Mouse (Mus musculus) spleen, postnatal 4 days (tissue): Measurements from ENCODE around the gene Dlx4.
A peak's percentile ranks its signal among the peaks of the same experiment; 100 is the strongest.

Source experiments
- DNase-seq, 2 experiments: peaks; one replicate each; pipeline ENCODE4 v3.0.0; 2022; ENCODE audit warnings: low spot score in 2 of 2

Dlx4 gene

DNA sequence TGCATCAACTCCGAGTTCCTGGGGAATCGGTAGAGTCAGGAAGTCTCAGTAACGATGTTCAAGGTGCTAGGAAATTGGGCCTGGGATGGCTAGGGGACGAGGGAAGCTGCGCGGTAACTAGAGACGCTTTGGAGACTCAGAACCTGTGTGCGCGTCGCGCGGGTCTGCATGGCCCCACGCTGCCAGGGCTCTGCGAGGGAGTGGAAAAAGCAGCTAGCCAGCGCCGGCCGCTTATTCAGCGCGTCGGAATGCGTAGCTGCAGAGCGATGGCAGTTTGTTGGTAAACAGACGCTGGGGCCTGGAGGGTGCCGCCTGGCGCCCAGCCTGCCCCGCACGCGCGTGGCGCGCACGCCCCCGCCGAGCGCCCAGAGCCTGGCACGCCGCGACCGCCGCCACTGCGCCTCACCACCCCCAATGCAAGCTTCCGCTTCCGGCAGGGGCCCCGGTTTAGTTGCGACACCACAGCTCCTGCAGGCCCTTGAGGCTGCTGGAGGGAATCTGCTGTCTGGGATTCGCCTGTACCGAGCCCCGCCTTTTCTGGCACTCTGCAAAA, at the start of gene Dlx4:
Dlx4 (minus strand) TSS at position 413 of the 553 bp plus-strand sequence.
- DNase-seq = peak; percentile 25 to 71

DNA sequence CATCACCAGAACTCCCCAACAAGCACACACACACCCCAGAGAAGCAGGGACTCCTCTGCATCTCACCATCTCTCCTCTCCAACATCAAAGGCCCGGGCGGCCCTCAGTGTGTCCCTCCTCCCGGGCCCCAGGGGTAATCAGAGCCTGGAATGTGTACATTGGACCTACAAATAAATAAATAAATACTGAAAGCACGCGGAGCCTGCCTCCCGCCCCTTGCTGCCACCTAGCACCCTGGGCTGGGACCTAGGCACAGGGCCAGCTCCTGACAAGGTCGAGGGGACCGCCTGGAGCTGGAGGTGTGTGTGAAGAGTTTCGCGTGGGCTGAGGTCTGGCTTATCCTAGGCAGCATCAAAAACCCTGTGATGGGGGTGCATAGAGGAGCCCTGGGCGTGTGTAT, 43.8 kb upstream of the Dlx4 start:
- no peak for DNase-seq

DNA sequence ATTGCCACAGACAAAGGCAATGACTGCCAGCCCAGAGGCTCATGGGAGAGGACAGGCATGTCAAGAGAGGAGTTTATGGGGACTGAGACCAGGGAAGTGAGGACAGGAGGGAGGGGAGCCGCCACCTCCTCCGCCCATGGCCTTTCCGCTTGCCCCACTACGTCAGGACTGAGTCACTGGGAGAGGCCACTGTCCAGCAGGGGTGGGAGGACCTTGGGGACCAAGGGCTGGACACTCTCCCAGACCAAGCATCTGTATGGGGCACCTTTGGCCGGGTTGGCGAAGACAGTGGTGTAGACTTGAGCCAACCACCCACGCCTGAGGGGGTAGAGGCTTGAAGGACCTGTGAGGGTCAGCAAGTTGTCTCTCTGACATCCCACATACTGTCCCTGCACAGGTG, 40.8 kb upstream of the Dlx4 start:
- no peak for DNase-seq

DNA sequence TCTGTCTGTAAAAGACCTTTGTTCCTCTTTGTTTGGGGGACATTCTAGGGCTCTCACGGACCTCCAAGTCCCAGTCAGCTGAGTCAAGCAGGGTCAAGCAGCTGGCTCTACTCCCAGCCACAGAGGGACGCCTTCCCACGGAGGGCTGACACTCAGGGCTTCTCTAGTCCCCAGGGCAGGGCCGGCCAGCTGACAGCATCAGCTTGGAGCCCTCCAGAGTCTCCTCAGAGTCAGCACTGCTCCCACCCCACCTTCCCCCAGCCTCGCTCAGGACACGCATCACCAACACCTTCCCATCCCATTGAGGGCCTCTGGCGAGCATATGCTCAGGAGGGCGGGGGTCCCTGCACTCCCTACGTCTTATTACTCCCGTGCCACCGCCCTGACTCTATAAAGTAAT, 39.6 kb upstream of the Dlx4 start:
- DNase-seq = no peak

DNA sequence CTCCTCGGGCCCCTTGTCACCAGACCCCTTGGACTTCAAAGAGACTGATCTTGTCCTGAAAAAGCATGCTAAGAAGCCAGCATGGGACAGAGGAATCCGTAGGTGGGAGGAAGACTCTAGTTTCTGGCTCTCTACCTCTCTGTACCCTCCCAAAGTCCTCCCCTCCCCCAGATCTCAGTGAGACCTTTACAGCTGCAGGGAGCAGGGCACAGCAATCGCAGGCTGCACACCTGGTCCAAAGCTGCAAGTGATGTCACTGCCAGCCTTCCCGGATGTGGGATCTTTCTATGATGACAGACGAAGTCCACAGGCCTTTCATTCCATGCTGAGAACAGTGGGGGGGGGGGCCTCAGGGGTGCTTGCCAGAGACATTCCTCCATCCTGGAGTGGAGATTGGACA, 38.5 kb upstream of the Dlx4 start:
- no peak for DNase-seq

DNA sequence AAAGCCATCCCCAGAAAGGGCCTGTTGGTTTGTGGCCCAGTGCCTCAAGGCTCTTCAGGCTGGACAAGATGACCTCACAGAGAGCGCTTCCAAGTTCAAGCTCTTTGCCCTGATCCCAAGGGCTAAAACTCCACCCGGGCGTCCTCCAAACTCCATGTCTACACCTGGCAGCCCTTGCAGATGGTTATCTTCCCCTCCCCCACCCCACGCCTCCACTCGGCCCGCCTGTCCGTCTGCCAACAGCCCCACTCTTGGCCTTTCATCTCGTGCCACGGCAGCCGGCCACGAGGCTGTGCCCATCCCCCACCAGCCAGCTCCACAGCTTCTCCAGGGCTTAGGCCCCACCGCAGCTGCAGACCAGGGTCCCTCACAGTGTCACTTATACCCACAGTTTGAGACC, 33.2 kb upstream of the Dlx4 start:
- no peak for DNase-seq

DNA sequence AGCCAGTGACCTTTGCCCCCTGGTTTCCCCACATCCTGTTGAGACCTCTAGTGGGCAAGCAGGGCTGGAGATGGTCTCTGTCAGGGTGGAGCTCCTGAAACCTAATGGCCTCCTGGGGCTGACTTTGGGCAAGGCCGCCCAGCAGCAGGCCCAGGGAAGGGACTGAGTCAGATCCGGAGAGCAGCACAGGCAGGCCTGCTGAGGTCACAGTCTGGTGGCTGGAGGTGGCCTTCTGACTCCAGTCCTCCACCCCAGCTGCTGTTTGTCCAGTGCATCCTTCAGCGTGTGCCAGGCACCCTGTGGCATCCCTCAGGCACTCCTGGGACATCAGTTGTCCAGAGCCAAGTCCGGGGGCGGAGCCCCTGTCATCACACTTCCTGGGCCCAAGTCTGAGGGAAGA, 19.8 kb upstream of the Dlx4 start:
- DNase-seq = no peak

DNA sequence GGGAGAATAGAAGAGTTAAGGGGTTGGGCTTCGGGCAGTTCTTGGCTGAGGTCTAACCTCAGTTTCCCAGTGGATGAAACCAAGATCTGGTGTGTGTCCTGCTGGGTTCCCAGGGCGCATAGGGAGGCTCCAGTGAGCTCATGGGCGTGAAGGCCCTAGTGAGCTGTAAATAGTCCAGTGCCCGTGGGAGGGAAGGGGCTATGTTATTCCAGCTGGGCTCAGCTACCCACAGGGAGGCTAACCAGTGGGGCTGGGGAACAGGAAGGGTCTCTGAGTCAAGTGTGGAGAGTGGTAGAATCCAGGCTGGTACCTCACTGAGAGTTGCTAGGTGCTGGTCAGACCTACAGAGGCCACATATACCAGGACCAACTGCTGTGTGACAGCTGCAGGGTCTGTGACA, 15.6 kb upstream of the Dlx4 start:
- no peak for DNase-seq

DNA sequence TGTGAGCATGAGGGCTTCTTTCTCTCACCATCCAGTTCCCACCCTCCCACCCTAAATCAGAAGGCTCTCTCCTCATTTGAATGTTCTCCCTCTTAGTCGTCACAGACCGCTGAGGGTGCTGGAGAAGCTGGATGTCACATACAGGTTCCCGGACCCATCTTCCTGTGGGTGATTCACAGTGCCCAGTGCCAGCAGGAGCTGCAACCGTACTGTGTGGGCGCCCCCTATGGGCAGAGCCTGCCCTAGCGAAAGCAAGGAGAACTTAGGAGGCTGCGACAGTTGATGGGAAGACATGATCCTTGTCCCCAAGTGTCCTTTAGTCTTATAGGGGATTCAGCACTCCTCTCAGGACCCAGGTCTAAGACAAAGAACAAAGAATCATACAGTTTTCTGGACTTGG, 14.6 kb upstream of the Dlx4 start:
- no peak for DNase-seq

DNA sequence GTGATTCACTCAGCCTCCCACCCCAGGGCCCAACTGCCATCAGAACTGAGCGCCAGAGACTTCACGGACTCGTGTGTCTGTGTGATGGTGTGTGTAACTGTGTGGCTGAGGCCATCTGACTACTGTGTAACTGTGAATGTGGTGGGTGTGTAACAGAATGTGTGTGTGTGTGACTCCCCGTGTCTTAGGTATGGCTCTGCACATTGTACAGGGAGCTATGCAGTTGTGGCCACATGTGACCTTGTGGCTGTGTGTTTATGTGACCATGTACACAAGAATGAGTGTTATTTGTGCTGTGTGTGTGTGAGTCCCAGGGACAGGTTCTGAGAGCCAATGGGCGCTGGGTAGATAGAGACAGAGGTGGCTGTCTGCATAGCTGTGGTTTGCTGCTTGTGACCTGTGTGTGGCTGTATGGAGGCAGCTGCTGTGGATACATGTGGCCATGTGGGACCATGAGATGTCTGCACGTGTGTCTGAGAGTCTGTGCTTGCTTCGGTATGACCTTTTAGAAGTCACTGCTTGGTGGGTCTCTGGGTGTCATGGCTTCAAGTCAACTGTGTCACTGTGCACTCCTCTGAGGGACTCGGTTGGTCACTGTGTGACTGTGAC, 13.8 kb upstream of the Dlx4 start:
- no peak for DNase-seq

DNA sequence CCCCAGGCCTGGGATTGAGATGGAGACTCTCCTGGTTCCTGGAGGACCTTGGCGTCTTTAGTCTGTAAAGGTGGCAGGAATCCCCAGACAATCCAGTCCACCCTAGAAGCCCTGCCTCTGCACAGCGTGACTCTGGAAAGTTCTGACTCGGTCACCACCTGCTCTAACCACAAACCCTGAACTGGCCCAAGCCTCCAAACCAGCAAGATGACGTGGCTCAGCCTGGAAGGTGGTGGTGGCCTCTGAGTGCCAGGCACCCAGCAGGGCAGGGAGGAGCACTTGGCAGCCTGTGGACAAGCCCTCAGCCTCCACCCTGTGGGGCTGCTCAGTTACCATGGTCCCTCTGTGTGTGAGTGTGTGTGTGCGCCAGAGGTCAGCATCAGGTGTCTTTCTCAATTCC, 11.8 kb upstream of the Dlx4 start:
- DNase-seq = no peak

DNA sequence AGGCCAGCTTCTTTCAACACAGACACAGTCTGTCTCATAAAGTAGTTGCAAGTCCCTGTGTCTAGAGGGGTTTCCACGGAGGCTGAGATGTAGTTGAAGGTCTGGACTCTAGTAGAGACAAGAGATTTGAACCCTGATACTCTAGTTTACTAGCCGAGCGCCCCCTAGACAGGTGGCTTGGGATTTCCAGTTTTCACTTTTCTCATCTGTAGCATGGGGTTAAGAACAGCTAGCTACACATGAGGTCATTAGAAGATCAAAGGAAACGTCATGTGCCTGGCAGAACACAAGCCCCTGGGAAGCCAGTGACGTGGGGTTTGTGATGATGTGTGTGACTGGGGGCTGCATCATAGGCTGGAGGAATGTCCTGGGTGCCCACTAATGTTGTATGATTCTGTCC, 11.3 kb upstream of the Dlx4 start:
- DNase-seq = no peak

DNA sequence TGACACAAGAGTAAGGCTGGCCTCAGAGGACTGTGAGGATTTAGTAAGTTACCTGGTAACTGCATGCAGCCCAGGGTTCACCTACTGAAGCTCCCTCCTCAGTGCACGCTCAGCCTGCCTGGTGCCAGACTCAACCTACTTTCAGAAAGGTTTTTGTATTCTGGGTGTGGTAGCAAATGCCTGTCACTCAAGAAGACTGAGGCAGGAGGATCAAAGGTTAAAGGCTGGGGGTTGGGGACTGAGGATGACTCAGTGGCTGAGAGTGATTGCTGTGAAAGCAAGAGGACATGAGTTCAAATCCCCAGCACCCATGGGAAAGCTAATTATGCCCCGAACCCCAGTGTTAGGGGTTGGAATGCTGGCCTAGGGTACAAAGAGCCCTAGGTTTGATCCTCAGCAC, 9.4 kb upstream of the Dlx4 start:
- DNase-seq = no peak

DNA sequence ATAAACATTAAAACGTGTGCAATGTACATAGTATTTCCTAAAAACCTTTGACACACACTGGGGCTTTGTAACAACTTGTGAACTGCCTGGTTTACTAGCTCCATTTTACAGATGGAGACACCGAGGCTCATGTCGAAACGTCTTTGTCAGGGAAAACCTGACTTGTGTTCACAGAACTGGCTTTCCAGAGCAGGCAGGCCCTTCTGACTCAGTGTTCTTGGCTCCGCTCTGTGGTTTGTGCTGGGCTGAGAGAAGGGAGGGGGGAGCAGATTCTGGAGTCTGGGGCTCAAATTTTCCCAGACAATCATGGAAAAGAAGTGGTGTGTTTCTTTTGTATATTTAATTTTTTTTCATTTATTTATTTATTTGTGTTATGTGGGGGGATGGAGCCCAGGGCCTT, 7.6 kb upstream of the Dlx4 start:
- DNase-seq = no peak

DNA sequence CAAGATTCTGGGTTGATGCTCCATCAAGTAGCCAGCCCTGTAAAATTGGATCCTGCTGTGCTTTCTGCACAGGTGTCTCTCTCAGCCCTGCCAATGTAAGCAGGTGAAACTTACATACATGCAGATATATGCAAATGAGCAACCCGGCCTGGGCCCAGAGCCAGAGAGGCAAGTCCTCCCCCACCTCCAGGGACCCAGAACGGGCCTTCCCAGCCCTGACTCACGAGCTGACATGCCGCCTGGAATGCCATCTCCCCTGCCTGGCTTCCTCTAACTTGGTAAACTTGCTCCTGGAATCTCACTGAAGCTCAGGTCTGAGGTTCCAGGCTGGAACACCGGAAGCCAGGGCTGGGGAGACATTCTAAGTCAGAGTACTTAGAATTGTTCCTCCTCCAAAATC, 7.1 kb upstream of the Dlx4 start:
- DNase-seq = no peak

DNA sequence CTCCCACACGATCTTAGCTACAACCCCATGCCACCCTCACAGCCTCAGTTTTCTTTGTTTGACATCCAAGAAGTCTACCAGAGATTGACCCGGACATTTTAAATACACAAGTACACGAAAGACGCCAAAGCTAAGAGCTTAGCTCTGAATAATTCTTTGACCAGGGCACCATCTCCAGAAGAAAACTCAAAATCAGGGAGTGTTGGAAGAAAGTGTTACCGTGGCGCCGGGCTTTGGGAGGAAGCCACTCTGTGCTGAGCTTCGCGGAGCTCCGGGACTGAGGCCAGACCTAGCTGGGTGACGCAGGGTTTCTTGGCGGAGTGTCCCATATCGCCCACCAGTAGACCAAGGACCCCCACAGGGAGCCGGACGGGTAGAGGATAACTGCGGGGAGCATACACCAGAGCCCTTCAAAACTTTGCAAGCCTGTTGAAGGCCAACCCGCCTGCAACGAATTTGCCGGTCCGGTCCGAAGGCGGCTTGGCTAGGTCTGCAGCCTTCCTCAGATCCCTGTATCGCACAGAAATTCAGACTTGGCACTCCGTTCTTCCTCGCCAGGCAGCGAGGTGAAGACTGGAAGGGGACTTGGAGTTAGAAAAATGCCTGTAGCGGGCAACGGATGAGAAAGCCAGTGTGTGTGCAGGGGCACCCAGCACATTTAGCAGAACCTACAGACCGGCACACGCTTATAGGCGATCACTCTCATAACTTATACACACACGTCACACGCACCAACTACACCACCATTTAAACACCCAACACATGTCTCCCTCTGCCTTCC, 4.4 kb upstream of the Dlx4 start:
- DNase-seq = no peak

DNA sequence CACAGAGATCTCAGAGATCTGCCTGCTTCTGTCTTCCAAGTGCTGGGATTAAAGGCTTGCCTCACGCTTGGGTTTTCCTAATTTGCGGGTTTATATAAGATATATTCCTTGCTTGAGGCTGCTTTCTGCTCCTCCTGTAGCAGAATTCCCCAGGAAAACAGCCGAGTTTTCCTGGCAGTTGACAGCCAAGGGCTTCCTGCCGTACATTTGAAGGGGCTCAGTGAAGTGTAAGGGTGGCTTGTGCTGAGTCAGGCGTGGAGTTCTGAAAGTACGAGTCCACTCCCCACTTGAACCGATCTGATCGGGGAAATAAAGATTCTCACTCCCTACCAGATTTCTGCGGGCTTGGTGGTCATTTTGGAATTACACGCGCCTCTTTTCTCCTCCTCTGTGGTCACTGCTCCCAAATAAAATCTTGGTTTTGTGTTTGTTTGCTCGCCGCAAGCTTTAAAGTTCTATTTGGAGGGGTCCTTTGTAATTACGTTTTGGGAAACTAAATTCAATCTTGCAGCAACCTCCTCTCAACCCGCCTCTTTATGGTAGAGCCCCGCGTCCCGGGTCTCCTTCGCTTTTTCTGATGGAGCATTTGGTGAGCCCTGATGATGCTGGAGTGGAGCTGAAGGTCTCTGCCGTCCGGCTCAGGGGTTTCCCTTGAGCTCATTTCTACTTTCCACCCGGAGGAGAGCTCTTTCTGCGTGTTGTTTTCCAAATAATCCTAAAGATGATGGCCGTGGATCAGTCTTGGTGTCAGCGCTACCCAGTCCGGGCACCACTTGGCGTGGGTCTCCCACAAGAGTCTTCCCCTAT, 3.6 kb upstream of the Dlx4 start:
- no peak for DNase-seq

DNA sequence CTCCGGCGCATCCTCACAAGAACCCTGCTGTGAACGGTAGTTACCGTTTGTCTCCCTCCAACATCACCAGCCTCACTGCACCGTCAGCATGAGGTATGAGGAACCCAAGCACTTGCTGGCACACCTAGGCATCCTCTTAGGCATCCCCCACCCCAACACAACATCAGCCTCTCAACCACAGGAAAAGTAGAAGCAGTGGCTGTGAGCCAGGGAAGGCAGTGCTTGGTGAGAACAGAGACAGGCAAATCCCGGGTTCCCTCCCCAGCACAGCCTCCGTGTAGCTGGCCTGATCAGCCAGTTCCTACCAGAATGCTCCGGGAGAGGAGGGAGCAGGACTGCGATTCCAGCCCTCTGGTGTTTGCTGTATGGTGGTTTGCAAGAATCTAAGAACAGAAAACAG, 2.7 kb upstream of the Dlx4 start:
- DNase-seq = no peak

DNA sequence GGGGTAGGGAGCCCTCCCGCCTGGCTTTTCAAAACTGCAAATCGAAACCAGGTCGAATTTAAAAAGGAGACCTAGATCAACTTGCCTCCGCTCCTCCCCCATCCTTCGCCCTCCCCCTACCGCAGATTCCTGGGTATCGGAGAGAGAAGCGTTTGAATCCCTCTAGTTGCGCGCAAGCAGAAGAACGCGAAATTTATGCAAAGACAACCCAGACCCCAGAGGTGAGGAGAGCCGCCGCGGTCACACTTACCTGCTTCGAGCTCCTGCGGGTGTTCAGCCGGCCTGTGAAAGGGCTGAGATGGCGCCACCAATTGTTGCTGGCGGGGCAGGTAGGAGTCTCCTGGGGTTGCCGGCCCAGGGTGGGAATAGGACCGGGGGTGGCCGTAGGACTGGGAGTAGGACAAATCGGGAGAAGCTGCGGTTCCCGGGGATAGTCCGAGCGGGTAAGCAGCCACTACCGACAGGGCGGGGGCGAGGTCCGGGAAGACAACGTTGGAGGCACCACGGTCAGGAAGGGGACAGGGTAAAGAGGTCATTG, 1.0 kb downstream of the Dlx4 start:
- no peak for DNase-seq

DNA sequence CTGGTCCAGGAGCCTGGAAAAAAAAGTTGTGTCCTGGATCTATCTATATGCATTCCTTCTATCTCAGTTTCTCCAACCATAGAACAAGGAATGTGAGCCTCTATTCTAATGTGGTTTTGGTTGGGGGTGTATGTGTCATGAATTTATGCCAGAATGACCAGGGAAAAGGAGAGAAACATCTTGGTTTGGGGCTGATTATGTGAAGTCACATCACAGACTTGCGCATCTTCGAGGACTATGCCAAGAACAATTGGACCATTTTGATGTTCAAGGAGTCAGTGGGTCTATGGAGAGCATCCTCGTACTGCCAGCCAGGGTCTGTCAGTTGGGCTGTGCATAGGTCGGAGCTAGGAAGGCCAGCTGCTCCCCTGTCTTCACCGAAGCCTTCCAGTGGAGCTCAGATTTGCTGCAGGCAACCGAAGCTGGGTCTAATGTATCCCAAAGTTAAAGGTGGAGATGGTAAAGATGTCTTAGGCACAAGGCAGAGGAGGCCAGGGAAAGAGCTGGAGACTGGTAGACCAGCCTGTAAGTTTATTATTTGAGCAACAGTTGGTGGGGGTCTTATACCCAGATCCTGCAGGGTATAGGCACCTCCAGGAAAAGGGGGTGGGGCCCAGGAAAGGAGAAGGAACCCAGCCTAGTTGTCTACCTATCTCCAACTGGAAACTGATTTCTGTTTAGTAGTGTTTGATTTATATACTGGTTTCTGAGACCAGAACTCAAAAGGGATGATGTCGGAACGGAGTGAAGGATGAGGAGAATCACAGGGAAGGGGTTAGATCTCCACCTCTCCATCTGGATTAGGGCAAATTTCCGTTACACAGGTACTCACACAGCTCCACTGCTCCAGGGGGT, 1.7 kb downstream of the Dlx4 start:
- DNase-seq = no peak

DNA sequence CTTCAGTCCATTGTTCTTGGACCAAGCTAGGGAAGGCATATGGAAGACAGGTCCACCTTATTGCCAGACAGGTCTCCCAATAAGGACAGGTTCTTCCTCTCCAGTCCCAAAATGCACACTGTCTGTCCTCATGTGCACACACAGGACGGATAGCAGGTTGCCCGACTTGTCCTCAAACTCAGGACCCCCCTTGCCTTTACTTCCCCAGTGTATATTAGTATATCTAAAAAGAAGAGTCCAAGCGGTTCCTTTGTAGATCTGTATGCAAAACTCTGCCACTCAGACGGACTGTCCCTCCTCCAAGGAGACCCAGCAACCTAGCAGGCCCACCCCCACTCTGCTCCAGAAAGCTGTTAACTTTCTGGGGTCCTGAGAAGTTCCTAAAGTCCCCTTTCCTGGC, 2.4 kb downstream of the Dlx4 start:
- no peak for DNase-seq
